8 mouse cellular contexts compared by ENCODE assay signal in the genomic region with DNA sequence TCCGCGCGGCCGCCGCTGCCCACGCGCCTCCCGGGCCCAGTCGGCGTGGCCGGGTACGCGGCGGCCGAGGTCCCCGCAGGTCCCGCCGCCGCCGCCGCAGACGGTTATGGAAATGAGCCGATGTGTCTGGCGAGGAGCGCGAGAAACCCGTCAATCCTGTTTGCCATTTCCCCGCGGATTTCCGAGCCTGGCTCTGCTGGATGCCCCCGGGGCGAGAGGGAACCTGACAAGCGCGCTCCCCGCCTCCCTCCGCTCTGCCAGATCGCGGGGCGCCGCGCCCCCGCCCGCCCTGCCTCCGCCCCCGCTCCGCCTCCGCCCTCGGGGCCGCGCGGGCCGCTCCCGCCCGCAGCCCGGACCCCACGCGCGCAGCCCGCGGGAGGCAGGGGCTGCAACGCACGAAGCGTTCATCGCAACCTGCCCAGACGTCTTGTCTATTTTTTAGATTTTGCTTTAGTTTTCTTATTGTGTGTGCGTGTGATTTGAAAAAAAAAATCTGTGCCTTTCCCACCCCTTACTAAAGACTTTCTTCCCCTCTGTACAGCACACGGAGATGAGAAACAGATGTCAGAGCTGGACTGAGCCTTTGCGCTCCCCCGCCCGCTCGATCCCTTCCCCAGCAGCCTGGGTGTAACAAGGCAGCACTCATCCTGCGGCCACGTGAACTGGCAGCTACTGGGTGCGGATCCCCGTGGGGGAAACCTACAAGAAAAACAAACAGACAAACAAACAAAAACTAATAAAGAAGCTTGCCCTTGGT. TPM values are rescaled to one million over a fixed set of nuclear protein-coding genes. Genes with fewer than 3 reads are reported as not detected.
DNase-seq lines count a peak whose midpoint lies in the region; ATAC-seq and TF ChIP-seq lines count a peak whose summit lies in the region.

Sertad4 (minus strand) TSS at position 283 of the 757 bp plus-strand sequence.

- DNase-seq in 3134 (ENCODE audit: extremely low read depth, insufficient read length, low spot score) = peak; percentile 82
- peak; percentile 67 for DNase-seq in adrenal gland, postnatal 14 days
- peak; percentile 96 for DNase-seq in embryonic facial prominence, embryonic 14.5 days (ENCODE audit: low spot score)
- peak; percentile 93 for DNase-seq in kidney, postnatal 0 days (ENCODE audit: low spot score)
- peak; percentile 25 for DNase-seq in liver, postnatal 0 days
- peak; percentile 74 for DNase-seq in retina, embryonic 14.5 days (ENCODE audit: low spot score)
- no peak for DNase-seq in spleen, postnatal 10 days (ENCODE audit: low spot score in 2 of 2)

- WGBS in embryonic facial prominence, embryonic 14.5 days = 1% methylated on average over 34 of the region's 75 CpGs
- WGBS in heart, embryonic 13.5 days = under 1% methylated on average over 71 of the region's 75 CpGs
- WGBS in kidney, postnatal 0 days = 1% methylated on average over 53 of the region's 75 CpGs
- under 1% methylated on average over 55 of the region's 75 CpGs for WGBS in liver, postnatal 0 days (ENCODE audit: insufficient replicate concordance)

- ATAC-seq in embryonic facial prominence, embryonic 14.5 days (ENCODE audit: low read depth) = peak; percentile 81
- peak; percentile 56; the same call in 1 of the 2 replicates for ATAC-seq in heart, embryonic 13.5 days (ENCODE audit: extremely low read depth, insufficient number of reproducible peaks, low FRiP score, low TSS enrichment)
- peak; percentile 59 for ATAC-seq in kidney, postnatal 0 days (replicated peaks; ENCODE audit: low FRiP score, low read depth)
- ATAC-seq in liver, postnatal 0 days = no peak

- no peak for TF ChIP-seq EP300 in liver, postnatal 0 days (IDR thresholded peaks at IDR 0.05; ENCODE audit: low read depth)

- no peaks in the 10 kb centered on the region for H3K9me3 ChIP-seq in embryonic facial prominence, embryonic 14.5 days (ENCODE audit: control insufficient read depth, low read length)
- H3K9me3 ChIP-seq in heart, embryonic 13.5 days = no peaks in the 10 kb centered on the region
- no peaks in the 10 kb centered on the region for H3K9me3 ChIP-seq in kidney, postnatal 0 days (replicated peaks; ENCODE audit: low read length)
- no peaks in the 10 kb centered on the region for H3K9me3 ChIP-seq in liver, postnatal 0 days (ENCODE audit: low read length)

- no peak for TF ChIP-seq CTCF in kidney, postnatal 0 days (IDR thresholded peaks at IDR 0.05; ENCODE audit: low read depth)
- no peak for TF ChIP-seq CTCF in liver, postnatal 0 days (IDR thresholded peaks at IDR 0.05; ENCODE audit: low read depth)

- H3K4me1 ChIP-seq in embryonic facial prominence, embryonic 14.5 days (ENCODE audit: control insufficient read depth, insufficient read depth, low read length) = peaks cover 52% of the 10 kb centered on the region
- H3K4me1 ChIP-seq in heart, embryonic 13.5 days = peaks cover 47% of the 10 kb centered on the region
- H3K4me1 ChIP-seq in kidney, postnatal 0 days (replicated peaks; ENCODE audit: insufficient read depth, low read length) = no peaks in the 10 kb centered on the region; the same call in 1 of the 2 replicates
- H3K4me1 ChIP-seq in liver, postnatal 0 days (ENCODE audit: insufficient read depth) = no peaks in the 10 kb centered on the region

- peak within 1 kb of the TSS; percentile 99 for H3K27ac ChIP-seq in embryonic facial prominence, embryonic 14.5 days (replicated peaks; ENCODE audit: low read depth, low read length)
- H3K27ac ChIP-seq in heart, embryonic 13.5 days (replicated peaks) = peak within 1 kb of the TSS; percentile 92
- H3K27ac ChIP-seq in kidney, postnatal 0 days = peak within 1 kb of the TSS; percentile 92
- no peak within 1 kb of the TSS for H3K27ac ChIP-seq in liver, postnatal 0 days (ENCODE audit: low read depth)

- H3K27me3 ChIP-seq in embryonic facial prominence, embryonic 14.5 days (replicated peaks; ENCODE audit: control insufficient read depth, insufficient read depth, low read length) = no peaks in the 10 kb centered on the region
- H3K27me3 ChIP-seq in heart, embryonic 13.5 days (replicated peaks) = peaks cover 70% of the 10 kb centered on the region
- H3K27me3 ChIP-seq in kidney, postnatal 0 days (ENCODE audit: insufficient read depth, low read length) = no peaks in the 10 kb centered on the region
- peaks cover 56% of the 10 kb centered on the region for H3K27me3 ChIP-seq in liver, postnatal 0 days (ENCODE audit: insufficient read depth, low read length)

- H3K4me3 ChIP-seq in embryonic facial prominence, embryonic 14.5 days (ENCODE audit: low read depth, low read length) = peak within 1 kb of the TSS; percentile 89
- peak within 1 kb of the TSS; percentile 86 for H3K4me3 ChIP-seq in heart, embryonic 13.5 days
- H3K4me3 ChIP-seq in kidney, postnatal 0 days (replicated peaks; ENCODE audit: low read depth, low read length) = peak within 1 kb of the TSS; percentile 86
- peak within 1 kb of the TSS; percentile 55 for H3K4me3 ChIP-seq in liver, postnatal 0 days (ENCODE audit: low read depth, low read length)

- H3K4me2 ChIP-seq in embryonic facial prominence, embryonic 14.5 days (ENCODE audit: low read depth, low read length) = peak within 1 kb of the TSS; percentile 81
- H3K4me2 ChIP-seq in heart, embryonic 13.5 days = peak within 1 kb of the TSS; percentile 91
- H3K4me2 ChIP-seq in kidney, postnatal 0 days (ENCODE audit: low read length) = peak within 1 kb of the TSS; percentile 99
- peak within 1 kb of the TSS; percentile 81 for H3K4me2 ChIP-seq in liver, postnatal 0 days (ENCODE audit: low read depth, low read length)

- peak within 1 kb of the TSS; percentile 97 for H3K9ac ChIP-seq in embryonic facial prominence, embryonic 14.5 days (ENCODE audit: low read depth, low read length)
- H3K9ac ChIP-seq in heart, embryonic 13.5 days = peak within 1 kb of the TSS; percentile 94
- H3K9ac ChIP-seq in kidney, postnatal 0 days (ENCODE audit: low read depth, low read length) = peak within 1 kb of the TSS; percentile 87
- H3K9ac ChIP-seq in liver, postnatal 0 days (replicated peaks) = peak within 1 kb of the TSS; percentile 38

- peaks cover 4% of the 10 kb centered on the region; the same call in 1 of the 2 replicates for H3K36me3 ChIP-seq in embryonic facial prominence, embryonic 14.5 days (ENCODE audit: control insufficient read depth, insufficient read depth, low read length)
- 0 out of 2 replicates have a peak, but pooled peaks cover 2% of the 10 kb centered on the region for H3K36me3 ChIP-seq in heart, embryonic 13.5 days
- no peaks in the 10 kb centered on the region for H3K36me3 ChIP-seq in kidney, postnatal 0 days (ENCODE audit: insufficient read depth, low read length)
- H3K36me3 ChIP-seq in liver, postnatal 0 days (replicated peaks; ENCODE audit: insufficient read depth, low read length) = no peaks in the 10 kb centered on the region

RNA-seq across cellular contexts. Expression of gene Sertad4, which starts in this region (rescaled TPM):
- 5.9 and 6.6 TPM in 2 replicates for total RNA-seq in adrenal gland, postnatal 14 days (2021)
- 49.7 and 61.7 TPM in 2 replicates for polyA plus RNA-seq in embryonic facial prominence, embryonic 14.5 days (2014; fragmentation: Nextera tagmentation; extraction: Ambion mirVana)
- polyA plus RNA-seq in heart, embryonic 13.5 days (2015; fragmentation: Nextera tagmentation; extraction: Ambion mirVana) = 13.7 and 14.2 TPM in 2 replicates
- polyA plus RNA-seq in kidney, postnatal 0 days (2015; fragmentation: Nextera tagmentation; extraction: Ambion mirVana) = 20.0 and 20.4 TPM in 2 replicates
- polyA plus RNA-seq in liver, postnatal 0 days (2015; fragmentation: Nextera tagmentation; extraction: Ambion mirVana) = 0.28 and 0.37 TPM in 2 replicates

Comparison
In these comparisons a context has a peak if more than half of its experiments do, and no peak if none do; other contexts are left out.
1. RNA of gene Sertad4 (polyA plus RNA-seq): 49.7 to 61.7 TPM in embryonic facial prominence, embryonic 14.5 days, 20.0 to 20.4 TPM in kidney, postnatal 0 days and 13.7 to 14.2 TPM in heart, embryonic 13.5 days; 0.28 to 0.37 TPM in liver, postnatal 0 days; every median in the first group is over 10 times any median in the second.
2. Peak in DNase-seq, H3K4me3 ChIP-seq, H3K9ac ChIP-seq and H3K4me2 ChIP-seq in liver, postnatal 0 days; RNA of the gene not detected or under 1 TPM.
3. DNase-seq: peak in 3134 (single experiment), adrenal gland, postnatal 14 days (single experiment), embryonic facial prominence, embryonic 14.5 days (single experiment), kidney, postnatal 0 days (single experiment) and retina, embryonic 14.5 days (single experiment); none in spleen, postnatal 10 days (0 of 2).
4. H3K9ac ChIP-seq: peak in every context shown above with its lines; median percentile 97 in embryonic facial prominence, embryonic 14.5 days; 94 in heart, embryonic 13.5 days; 87 in kidney, postnatal 0 days; 38 in liver, postnatal 0 days.
5. Peak in every context shown above with its lines, with median percentiles within 50 percentile points of each other: H3K4me2 ChIP-seq and H3K4me3 ChIP-seq.